Mouse (Mus musculus) ES-Bruce4 (cell line): Measurements from ENCODE around the gene Sco1. TPM values are rescaled to one million over a fixed set of nuclear protein-coding genes. Genes with fewer than 3 reads are reported as not detected.

Experiments used
- H3K27ac ChIP-seq: 2 replicates; pipeline ENCODE4 v1.5.1; 2012; ENCODE audit warnings: low read length, inconsistent platforms; ENCODE audit not compliant: insufficient read depth
- H3K27me3 ChIP-seq: 2 replicates; pipeline ENCODE4 v1.6.1; 2012; ENCODE audit warnings: mild to moderate bottlenecking, low read length, inconsistent platforms; ENCODE audit not compliant: control insufficient read depth, poor library complexity, insufficient read depth, severe bottlenecking
- H3K36me3 ChIP-seq: 2 replicates; pipeline ENCODE4 v1.6.1; 2012; ENCODE audit warnings: inconsistent platforms, mild to moderate bottlenecking, low read length, moderate library complexity; ENCODE audit not compliant: control insufficient read depth, poor library complexity, insufficient read depth, severe bottlenecking
- H3K4me1 ChIP-seq: one replicate; pipeline ENCODE4 v1.8.1; 2011; ENCODE audit warnings: low read length; ENCODE audit not compliant: control insufficient read depth, insufficient read depth
- H3K4me3 ChIP-seq: 2 replicates; pipeline ENCODE4 v1.5.1; 2011; ENCODE audit warnings: low read depth, mild to moderate bottlenecking, low read length
- H3K9ac ChIP-seq: 2 replicates; pipeline ENCODE4 v1.6.1; 2012; ENCODE audit warnings: low read depth, mild to moderate bottlenecking, inconsistent platforms; ENCODE audit not compliant: poor library complexity, severe bottlenecking
- H3K9me3 ChIP-seq: replicated peaks from 2 replicates; pipeline ENCODE4 v1.6.1; 2012; ENCODE audit warnings: mild to moderate bottlenecking, low read length, inconsistent platforms; ENCODE audit not compliant: control insufficient read depth, poor library complexity, insufficient read depth, severe bottlenecking
- CTCF ChIP-seq: IDR thresholded peaks from one replicate; pipeline ENCODE4 v1.8.1; 2011; ENCODE audit warnings: low read depth, low read length
- EP300 ChIP-seq: IDR thresholded peaks from 2 replicates; pipeline ENCODE4 v1.6.1; 2011; ENCODE audit warnings: low read depth, low read length; ENCODE audit not compliant: insufficient read depth
- POLR2A ChIP-seq: IDR thresholded peaks from one replicate; pipeline ENCODE4 v1.8.1; 2011; ENCODE audit warnings: low read length; ENCODE audit not compliant: insufficient read depth
- polyA plus RNA-seq: library from polyadenylated mRNA; stranded (reverse); fragments of >200 nt; gene quantifications from 2 replicates; pipeline ENCODE4 v1.2.4, GENCODE M21; 2011; ENCODE audit warnings: low read depth; ENCODE audit not compliant: missing spikeins, insufficient read depth, insufficient read length

Gene Sco1
- polyA plus RNA-seq, 1 experiment = 44.2 TPM

- Histone ChIP-seq H3K4me1 (no peaks in the 10 kb centered on the region), H3K4me3 (no peak overlapping the region), H3K9ac (no peak overlapping the region), H3K27ac (peak overlapping the region; percentile 99), H3K36me3 (no peaks in the 10 kb centered on the region), H3K27me3 (no peaks in the 10 kb centered on the region), H3K9me3 (no peaks in the 10 kb centered on the region)
- no peak for TF ChIP-seq CTCF
- peak; percentile 76 for TF ChIP-seq EP300
These were observed 28.6 kb upstream of the Sco1 start for GRCm38 (mm10) chr11:67023802-67024340.

GRCm38 (mm10) chr11:67024867-67025477 is 27.5 kb upstream of the Sco1 start, which contains the start of gene Tmem220:
TSS of gene Tmem220 (plus strand) at chr11:67025154.
- TF ChIP-seq POLR2A (peak; percentile 37), CTCF (peak; percentile 76), EP300 (no peak)
- Histone ChIP-seq H3K4me3 (peak within 1 kb of the TSS; percentile 61), H3K9me3 (no peaks in the 10 kb centered on the region), H3K9ac (peak within 1 kb of the TSS; percentile 28), H3K4me1 (no peaks in the 10 kb centered on the region), H3K27ac (peak within 1 kb of the TSS; percentile 94), H3K27me3 (no peaks in the 10 kb centered on the region), H3K36me3 (no peaks in the 10 kb centered on the region)

- Histone ChIP-seq H3K4me1 (no peaks in the 10 kb centered on the region), H3K27ac (no peak overlapping the region), H3K9ac (no peak overlapping the region), H3K4me3 (0 out of 2 replicates have a peak overlapping the region, but pooled peaks have one; percentile 1), H3K36me3 (no peaks in the 10 kb centered on the region), H3K27me3 (no peaks in the 10 kb centered on the region), H3K9me3 (no peaks in the 10 kb centered on the region)
- TF ChIP-seq POLR2A (no peak), EP300 (no peak), CTCF (peak; percentile 50)
These were observed 21.4 kb upstream of the Sco1 start for GRCm38 (mm10) chr11:67030904-67031602.

GRCm38 (mm10) chr11:67031603-67031915 is 20.9 kb upstream of the Sco1 start:
- Histone ChIP-seq H3K9me3 (no peaks in the 10 kb centered on the region), H3K36me3 (no peaks in the 10 kb centered on the region), H3K9ac (no peak overlapping the region), H3K27ac (no peak overlapping the region), H3K4me3 (no peak overlapping the region), H3K4me1 (no peaks in the 10 kb centered on the region), H3K27me3 (no peaks in the 10 kb centered on the region)
- TF ChIP-seq EP300 (no peak), CTCF (no peak), POLR2A (no peak)

GRCm38 (mm10) chr11:67034775-67035485 is 17.5 kb upstream of the Sco1 start:
- no peak overlapping the region for H3K9ac ChIP-seq
- no peaks in the 10 kb centered on the region for H3K27me3 ChIP-seq
- H3K4me1 ChIP-seq = no peaks in the 10 kb centered on the region
- no peaks in the 10 kb centered on the region for H3K9me3 ChIP-seq
- no peak for TF ChIP-seq EP300
- TF ChIP-seq CTCF = no peak
- TF ChIP-seq POLR2A = no peak
- no peak overlapping the region for H3K4me3 ChIP-seq
- H3K27ac ChIP-seq = no peak overlapping the region
- 0 out of 2 replicates have a peak, but pooled peaks cover 9% of the 10 kb centered on the region for H3K36me3 ChIP-seq

GRCm38 (mm10) chr11:67036229-67036628 is 16.2 kb upstream of the Sco1 start:
- TF ChIP-seq EP300 = no peak
- no peak for TF ChIP-seq CTCF
- TF ChIP-seq POLR2A = no peak
- H3K9ac ChIP-seq = no peak overlapping the region

More at GRCm38 (mm10) chr11:67036229-67036628, 16.2 kb upstream of the Sco1 start:
- no peaks in the 10 kb centered on the region for H3K27me3 ChIP-seq
- no peak overlapping the region for H3K27ac ChIP-seq
- no peaks in the 10 kb centered on the region for H3K4me1 ChIP-seq
- peaks cover 21% of the 10 kb centered on the region for H3K36me3 ChIP-seq
- H3K9me3 ChIP-seq = no peaks in the 10 kb centered on the region
- no peak overlapping the region for H3K4me3 ChIP-seq
